Mouse (Mus musculus): Measurements from ENCODE around the gene Il17d. TPM values are rescaled to one million over a fixed set of nuclear protein-coding genes. Genes with fewer than 3 reads are reported as not detected.

Il17d gene
- polyA plus RNA-seq, 1 experiment from 2014 or later: 1.3 TPM

- Histone ChIP-seq H3K4me3 (no peak overlapping the region), H3K27ac (no peak overlapping the region), H3K4me1 (peaks cover 4% of the 10 kb centered on the region; the same call in 1 of the 2 replicates), H3K36me3 (peaks cover 24% of the 10 kb centered on the region), H3K9me3 (no peaks in the 10 kb centered on the region), H3K27me3 (ENCODE audit: insufficient read depth, poor library complexity, severe bottlenecking) (no peaks in the 10 kb centered on the region)
- DNase-seq (ENCODE audit: low spot score): no peak
- WGBS: 79% methylated on average over 6 of the region's 6 CpGs
Observed at GRCm38 (mm10) chr14:57574792-57575587, 50.4 kb downstream of the Il17d start.

GRCm38 (mm10) chr14:57576364-57577060 lies 51.9 kb downstream of the Il17d start:
- no peak for DNase-seq (ENCODE audit: low spot score)
- 91% methylated on average over 2 of the region's 2 CpGs for WGBS
- H3K27me3 ChIP-seq (ENCODE audit: insufficient read depth, poor library complexity, severe bottlenecking): no peaks in the 10 kb centered on the region
- no peak overlapping the region for H3K27ac ChIP-seq
- no peaks in the 10 kb centered on the region for H3K4me1 ChIP-seq
- peaks cover 29% of the 10 kb centered on the region for H3K36me3 ChIP-seq
- H3K4me3 ChIP-seq: no peak overlapping the region
- H3K9me3 ChIP-seq: no peaks in the 10 kb centered on the region

DNA sequence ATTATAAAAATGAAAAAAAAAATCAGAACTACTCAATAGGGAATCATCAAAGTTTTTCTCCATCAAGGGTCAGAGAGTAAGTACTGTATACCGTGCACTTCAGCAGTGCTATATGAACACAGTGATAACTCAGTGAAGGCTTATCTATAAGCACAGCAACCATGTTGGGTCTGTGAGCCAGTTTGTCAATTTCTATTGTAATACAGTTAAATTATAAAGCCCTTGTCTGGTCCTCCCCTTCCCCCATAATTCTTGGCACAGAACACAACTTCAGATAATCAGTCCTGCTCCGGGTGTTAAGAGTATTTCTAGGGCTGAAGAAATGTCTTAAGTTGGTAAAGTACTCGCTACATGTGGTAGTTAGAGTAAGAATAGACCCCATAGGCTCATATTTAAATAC lies 67.3 kb downstream of the Il17d start:
- Histone ChIP-seq H3K9me3 (no peaks in the 10 kb centered on the region), H3K27ac (no peak overlapping the region), H3K4me3 (no peak overlapping the region), H3K27me3 (ENCODE audit: insufficient read depth, poor library complexity, severe bottlenecking) (no peaks in the 10 kb centered on the region), H3K36me3 (peaks cover 87% of the 10 kb centered on the region), H3K4me1 (no peaks in the 10 kb centered on the region)
- no peak for DNase-seq (ENCODE audit: low spot score)
- 89% methylated on average over 3 of the region's 3 CpGs for WGBS

Other genes with a start within 250 kb of the Il17d start
- gene Cryl1, start 126.2 kb upstream of the Il17d start, polyA plus RNA-seq (2016; fragmentation: Nextera tagmentation; extraction: Ambion mirVana): 8.9 and 9.7 TPM in 2 replicates
- 5.0 and 6.3 TPM in 2 replicates for gene Ift88, start 100.7 kb upstream of the Il17d start, polyA plus RNA-seq (2016; fragmentation: Nextera tagmentation; extraction: Ambion mirVana)
- gene Eef1akmt1, start 46.8 kb downstream of the Il17d start, polyA plus RNA-seq (2016; fragmentation: Nextera tagmentation; extraction: Ambion mirVana): 82.8 and 93.8 TPM in 2 replicates
- 23.5 and 24.9 TPM in 2 replicates for gene Xpo4, start 140.7 kb downstream of the Il17d start, polyA plus RNA-seq (2016; fragmentation: Nextera tagmentation; extraction: Ambion mirVana)
- gene Gm49361, start 221.3 kb downstream of the Il17d start, polyA plus RNA-seq (2016; fragmentation: Nextera tagmentation; extraction: Ambion mirVana): not detected in 2 replicates
- gene Lats2, start 233.6 kb downstream of the Il17d start, polyA plus RNA-seq (2016; fragmentation: Nextera tagmentation; extraction: Ambion mirVana): 19.6 and 25.0 TPM in 2 replicates